Mouse (Mus musculus) left cerebral cortex, adult 11 months (tissue): ENCODE results near the gene Sfxn3.

Experiments
- DNase-seq: peaks from one replicate; pipeline ENCODE4 v3.0.0; 2022; ENCODE audit warnings: low spot score

The Sfxn3 gene

GRCm38 (mm10) chr19:45076586-45077510 lies 29.5 kb downstream of the Sfxn3 start:
- no peak for DNase-seq

GRCm38 (mm10) chr19:45077742-45078645 lies 30.7 kb downstream of the Sfxn3 start:
- DNase-seq, result no peak

GRCm38 (mm10) chr19:45078971-45079764 lies 31.9 kb downstream of the Sfxn3 start:
- no peak for DNase-seq

- DNase-seq, result no peak
Observed at GRCm38 (mm10) chr19:45079769-45080515, 32.6 kb downstream of the Sfxn3 start.

- DNase-seq, result no peak
Observed at GRCm38 (mm10) chr19:45080711-45081110, 33.4 kb downstream of the Sfxn3 start.

GRCm38 (mm10) chr19:45081279-45081678 lies 34.0 kb downstream of the Sfxn3 start:
- DNase-seq, result no peak

GRCm38 (mm10) chr19:45081841-45082550 lies 34.7 kb downstream of the Sfxn3 start:
- DNase-seq, result no peak

GRCm38 (mm10) chr19:45097868-45098267 lies 50.6 kb downstream of the Sfxn3 start:
- DNase-seq, result no peak

- no peak for DNase-seq
Observed at GRCm38 (mm10) chr19:45100486-45101270, 53.4 kb downstream of the Sfxn3 start.

GRCm38 (mm10) chr19:45105591-45105990 lies 58.3 kb downstream of the Sfxn3 start:
- DNase-seq, result no peak
